Mouse (Mus musculus): ENCODE measurements around the gene Fuca1. TPM values are rescaled to one million over a fixed set of nuclear protein-coding genes. Genes with fewer than 3 reads are reported as not detected.

The Fuca1 gene
- 212 TPM for polyA plus RNA-seq (2014; fragmentation: Illumina TruSeq; extraction: RNeasy Lipid Tissue Mini Kit (QIAGEN cat#74804); ENCODE audit: low read depth, low replicate concordance)

GRCm38 (mm10) chr4:135920304-135921241, at the start of gene Fuca1:
TSS of gene Fuca1 (plus strand) at chr4:135920735.

GRCm38 (mm10) chr4:135873526-135874202, 46.9 kb upstream of the Fuca1 start, which contains the start of gene Pnrc2:
TSS of gene Pnrc2 (minus strand) at chr4:135873850.

GRCm38 (mm10) chr4:135895071-135895571, 25.4 kb upstream of the Fuca1 start, which contains the start of gene Cnr2:
TSS of gene Cnr2 (plus strand) at chr4:135895394.

DNA sequence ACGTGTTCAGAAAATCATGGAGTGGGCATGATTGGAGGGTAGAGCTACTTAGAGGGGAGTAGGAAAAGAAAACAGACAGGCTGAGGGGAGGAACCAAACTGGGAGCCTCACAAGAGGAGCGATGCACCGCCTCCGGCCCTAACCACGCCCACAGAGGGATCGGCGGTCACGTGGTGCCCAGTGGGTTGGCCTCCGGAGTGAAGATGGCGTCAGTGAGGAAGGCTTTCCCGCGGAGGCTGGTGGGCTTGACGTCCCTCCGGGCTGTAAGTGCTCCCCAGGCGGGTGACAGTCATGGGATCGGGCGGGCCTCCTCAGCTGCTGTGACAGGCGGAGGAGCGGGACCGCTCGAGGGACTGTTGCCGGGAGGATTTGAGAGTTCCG, 25.7 kb downstream of the Fuca1 start, which contains the start of gene Hmgcl:
Gene Hmgcl, plus strand, starts transcription at position 171 of the 381 bp plus-strand sequence.

GRCm38 (mm10) chr4:135963457-135964193, 43.1 kb downstream of the Fuca1 start, which contains the start of gene Gale:
TSS of gene Gale (plus strand) at chr4:135963727.

GRCm38 (mm10) chr4:135972556-135972906, 52.0 kb downstream of the Fuca1 start, which contains the start of gene Lypla2:
TSS of gene Lypla2 (minus strand) at chr4:135972626.

DNA sequence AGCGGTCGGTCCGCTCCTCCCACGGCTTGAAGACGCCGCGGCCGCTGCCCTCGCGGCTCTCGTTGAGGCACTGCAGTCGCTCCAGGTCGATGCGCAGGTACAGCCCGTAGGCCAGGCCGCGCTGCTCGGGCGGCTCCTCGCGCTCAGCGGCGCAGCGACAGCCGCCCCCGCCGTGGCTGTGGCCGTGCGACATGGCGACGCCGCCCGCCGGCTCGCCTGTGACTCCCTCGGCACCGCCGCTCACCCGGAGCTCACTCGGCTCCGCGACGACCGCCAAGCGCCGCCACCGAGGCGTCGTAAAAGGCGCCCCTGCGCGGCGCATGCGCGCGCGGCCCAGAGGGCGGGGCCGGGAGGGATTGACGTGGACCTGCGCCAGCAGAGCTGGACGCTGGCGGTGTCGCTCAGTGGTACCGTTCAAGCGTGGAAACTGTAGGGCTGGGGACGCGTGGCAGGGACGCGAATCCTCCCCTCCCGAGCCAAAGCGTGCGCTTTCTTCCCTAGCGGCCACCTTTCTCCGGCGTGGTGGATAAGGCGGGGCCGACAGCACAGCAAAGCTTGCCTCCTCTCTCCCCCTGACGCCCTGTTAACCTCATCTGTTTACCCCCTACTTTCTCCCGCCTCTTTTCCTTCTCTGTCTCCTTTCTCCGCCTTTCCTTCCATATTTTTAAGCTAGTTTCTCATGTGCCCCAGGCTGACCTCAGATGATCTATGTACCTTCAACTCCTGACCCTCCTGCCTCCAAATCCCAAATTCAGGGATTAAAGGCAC, 66.6 kb downstream of the Fuca1 start, which contains the start of gene Pithd1:
Gene Pithd1, minus strand, starts transcription at position 322 of the 768 bp plus-strand sequence.

Other genes starting within 250 kb of the Fuca1 start
- 4.7 TPM for gene Ifnlr1, start 234.4 kb upstream of the Fuca1 start, polyA plus RNA-seq (2014; fragmentation: Illumina TruSeq; extraction: RNeasy Lipid Tissue Mini Kit (QIAGEN cat#74804); ENCODE audit: low read depth, low replicate concordance)
- 0.48 TPM for gene Il22ra1, start 192.6 kb upstream of the Fuca1 start, polyA plus RNA-seq (2014; fragmentation: Illumina TruSeq; extraction: RNeasy Lipid Tissue Mini Kit (QIAGEN cat#74804); ENCODE audit: low read depth, low replicate concordance)
- gene Myom3, start 161.0 kb upstream of the Fuca1 start, polyA plus RNA-seq (2014; fragmentation: Illumina TruSeq; extraction: RNeasy Lipid Tissue Mini Kit (QIAGEN cat#74804); ENCODE audit: low read depth, low replicate concordance), result 2.2 TPM
- 89.6 TPM for gene Srsf10, start 65.0 kb upstream of the Fuca1 start, polyA plus RNA-seq (2014; fragmentation: Illumina TruSeq; extraction: RNeasy Lipid Tissue Mini Kit (QIAGEN cat#74804); ENCODE audit: low read depth, low replicate concordance)
- 131 TPM for gene Pnrc2, start 46.9 kb upstream of the Fuca1 start, polyA plus RNA-seq (2014; fragmentation: Illumina TruSeq; extraction: RNeasy Lipid Tissue Mini Kit (QIAGEN cat#74804); ENCODE audit: low read depth, low replicate concordance)
- 0.78 TPM for gene Cnr2, start 25.3 kb upstream of the Fuca1 start, polyA plus RNA-seq (2014; fragmentation: Illumina TruSeq; extraction: RNeasy Lipid Tissue Mini Kit (QIAGEN cat#74804); ENCODE audit: low read depth, low replicate concordance)
- gene Hmgcl, start 25.7 kb downstream of the Fuca1 start, polyA plus RNA-seq (2014; fragmentation: Illumina TruSeq; extraction: RNeasy Lipid Tissue Mini Kit (QIAGEN cat#74804); ENCODE audit: low read depth, low replicate concordance), result 52.3 TPM
- gene Gale, start 43.0 kb downstream of the Fuca1 start, polyA plus RNA-seq (2014; fragmentation: Illumina TruSeq; extraction: RNeasy Lipid Tissue Mini Kit (QIAGEN cat#74804); ENCODE audit: low read depth, low replicate concordance), result 29.9 TPM
- gene Lypla2, start 51.9 kb downstream of the Fuca1 start, polyA plus RNA-seq (2014; fragmentation: Illumina TruSeq; extraction: RNeasy Lipid Tissue Mini Kit (QIAGEN cat#74804); ENCODE audit: low read depth, low replicate concordance), result 50.2 TPM
- gene Pithd1, start 66.5 kb downstream of the Fuca1 start, polyA plus RNA-seq (2014; fragmentation: Illumina TruSeq; extraction: RNeasy Lipid Tissue Mini Kit (QIAGEN cat#74804); ENCODE audit: low read depth, low replicate concordance), result 46.8 TPM
- 24.2 TPM for gene Eloa, start 101.0 kb downstream of the Fuca1 start, polyA plus RNA-seq (2014; fragmentation: Illumina TruSeq; extraction: RNeasy Lipid Tissue Mini Kit (QIAGEN cat#74804); ENCODE audit: low read depth, low replicate concordance)
- gene Rpl11, start 132.7 kb downstream of the Fuca1 start, polyA plus RNA-seq (2014; fragmentation: Illumina TruSeq; extraction: RNeasy Lipid Tissue Mini Kit (QIAGEN cat#74804); ENCODE audit: low read depth, low replicate concordance), result 1,130 TPM
- 58.8 TPM for gene Id3, start 222.8 kb downstream of the Fuca1 start, polyA plus RNA-seq (2014; fragmentation: Illumina TruSeq; extraction: RNeasy Lipid Tissue Mini Kit (QIAGEN cat#74804); ENCODE audit: low read depth, low replicate concordance)